Mouse (Mus musculus) spleen, adult 2 months (tissue): ENCODE measurements around the gene Rad1. TPM values are rescaled to one million over a fixed set of nuclear protein-coding genes. Genes with fewer than 3 reads are reported as not detected.

ENCODE experiments used
- DNase-seq, 2 experiments: peaks; one replicate each; pipeline versions ENCODE4 v3.0.0 to v3.0.0-alpha.2; 2012 to 2021; ENCODE audit warnings: low spot score in 2 of 2, low read depth in 1 of 2
- H3K27ac ChIP-seq: fragments of 200-500 bp; 2 replicates; pipeline ENCODE4 v1.5.1; 2012; ENCODE audit warnings: low read length, inconsistent platforms; ENCODE audit not compliant: insufficient read depth
- H3K27me3 ChIP-seq: fragments of 200-500 bp; 2 replicates; pipeline ENCODE4 v1.6.1; 2012; ENCODE audit warnings: mild to moderate bottlenecking, moderate library complexity, low read length, inconsistent platforms; ENCODE audit not compliant: control insufficient read depth, insufficient read depth
- H3K36me3 ChIP-seq: fragments of 200-500 bp; 2 replicates; pipeline ENCODE4 v1.6.1; 2012; ENCODE audit warnings: mild to moderate bottlenecking, low read length, inconsistent platforms; ENCODE audit not compliant: control insufficient read depth, insufficient read depth
- H3K4me1 ChIP-seq: fragments of 200-500 bp; 2 replicates; pipeline ENCODE4 v1.6.1; 2011; ENCODE audit warnings: inconsistent platforms; ENCODE audit not compliant: control insufficient read depth, insufficient read depth, insufficient read length
- H3K4me3 ChIP-seq: fragments of 200-500 bp; 2 replicates; pipeline ENCODE4 v1.5.1; 2011; ENCODE audit warnings: mild to moderate bottlenecking, inconsistent platforms; ENCODE audit not compliant: insufficient read depth, insufficient read length; ENCODE audit errors: extremely low read depth
- CTCF ChIP-seq: fragments of 200-500 bp; IDR thresholded peaks from 2 replicates; pipeline ENCODE4 v1.5.1; 2011; ENCODE audit warnings: mild to moderate bottlenecking, inconsistent platforms; ENCODE audit not compliant: insufficient read depth, insufficient read length, insufficient replicate concordance; ENCODE audit errors: extremely low read depth
- POLR2A ChIP-seq: fragments of 200-500 bp; IDR thresholded peaks from 2 replicates; pipeline ENCODE4 v1.6.1; 2011; ENCODE audit warnings: low read depth, low read length, inconsistent platforms
- WGBS: fragments of 180-500 bp; shearing (Covaris S2); methylation state at CpG from one replicate; pipeline ENCODE4 v1.1.7; 2018; 5-methylcytosine and 5-hydroxymethylcytosine counted together
- polyA plus RNA-seq: library from polyadenylated mRNA; depleted of rRNA; stranded (reverse); fragments of >200 nt; gene quantifications from 2 replicates; pipeline ENCODE4 v1.2.3, GENCODE M21; 2012; rRNA removed

Gene Rad1
- polyA plus RNA-seq, 1 experiment = 7.7 TPM

GRCm38 (mm10) chr15:10540271-10541088, 54.7 kb downstream of the Rad1 start:
- WGBS = 84% methylated on average over 16 of the region's 16 CpGs
- TF ChIP-seq POLR2A (no peak), CTCF (no peak)
- no peak overlapping the region for H3K4me3 ChIP-seq
- H3K27me3 ChIP-seq = no peaks in the 10 kb centered on the region
- no peak overlapping the region for H3K27ac ChIP-seq
- no peak for DNase-seq
- H3K4me1 ChIP-seq = no peaks in the 10 kb centered on the region
- no peaks in the 10 kb centered on the region for H3K36me3 ChIP-seq

Other genes with a start within 250 kb of the Rad1 start
- gene Gm21973, start 160.6 kb upstream of the Rad1 start, polyA plus RNA-seq = not detected in 2 replicates
- not detected in 2 replicates for gene Agxt2, start 127.5 kb upstream of the Rad1 start, polyA plus RNA-seq
- gene Dnajc21, start 15.5 kb upstream of the Rad1 start, polyA plus RNA-seq = 0.63 and 0.90 TPM in 2 replicates
- 0.63 and 0.79 TPM in 2 replicates for gene Brix1, start 71 bp upstream of the Rad1 start, polyA plus RNA-seq
- not detected in 2 replicates for gene Ttc23l, start 72.7 kb downstream of the Rad1 start, polyA plus RNA-seq
- gene Rai14, start 228.6 kb downstream of the Rad1 start, polyA plus RNA-seq = 2.3 and 3.6 TPM in 2 replicates